Comparison of ENCODE assay signal across 15 mouse cellular contexts in the genomic region with DNA sequence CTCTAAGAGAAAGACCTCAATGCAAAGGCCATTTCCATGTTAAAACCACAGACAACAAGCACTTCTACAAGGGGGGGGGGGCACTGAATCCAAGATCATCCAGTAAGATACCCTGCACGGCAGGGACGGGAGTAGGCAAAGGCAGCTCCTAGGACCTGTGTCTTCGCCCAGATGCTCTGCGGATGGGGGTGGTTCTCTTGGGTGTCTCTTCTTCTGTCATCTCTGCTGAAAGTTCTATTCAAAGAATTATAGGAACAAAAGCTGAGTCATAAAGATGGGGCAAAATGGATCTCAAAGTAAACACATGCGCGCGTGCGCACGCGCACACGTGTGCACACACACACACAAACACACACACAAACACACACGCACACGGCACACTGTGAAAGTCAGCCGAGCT. TPM values are rescaled to one million over a fixed set of nuclear protein-coding genes. Genes with fewer than 3 reads are reported as not detected.
DNase-seq lines count a peak whose midpoint lies in the region; ATAC-seq and TF ChIP-seq lines count a peak whose summit lies in the region.
"Had no signal": no experiment of that assay in that cellular context is flagged by ENCODE, and none has a peak within 500 bp of the region (broad histone marks: within the 10 kb centered on the region; RNA-seq: fewer than 3 reads in every experiment).

No protein-coding gene starts in this region.

- H3K36me3 ChIP-seq in forebrain, embryonic 15.5 days: peaks cover 64% of the 10 kb centered on the region
- H3K36me3 ChIP-seq in forebrain, embryonic 14.5 days (ENCODE audit: control insufficient read depth, insufficient read depth, low read length): peaks cover 69% of the 10 kb centered on the region
- peaks cover 47% of the 10 kb centered on the region for H3K36me3 ChIP-seq in hindbrain, postnatal 0 days (ENCODE audit: insufficient read depth, low read length)
- H3K36me3 ChIP-seq in hindbrain, embryonic 14.5 days (replicated peaks; ENCODE audit: control insufficient read depth, insufficient read depth): peaks cover 60% of the 10 kb centered on the region
- H3K36me3 ChIP-seq in CH12.LX (replicated peaks in 1 of 2; ENCODE audit: control insufficient read depth in 1 of 2, insufficient read depth in 1 of 2, low read length in 1 of 2): peaks cover 61 to 76% of the 10 kb centered on the region in 2 experiments
- peaks cover 64% of the 10 kb centered on the region for H3K36me3 ChIP-seq in embryonic facial prominence, embryonic 15.5 days

- H3K4me2 ChIP-seq in forebrain, embryonic 15.5 days (replicated peaks): no peak overlapping the region
- no peak overlapping the region for H3K4me2 ChIP-seq in forebrain, embryonic 14.5 days (ENCODE audit: low read length)
- H3K4me2 ChIP-seq in hindbrain, postnatal 0 days (ENCODE audit: low read depth, low read length): no peak overlapping the region
- no peak overlapping the region for H3K4me2 ChIP-seq in hindbrain, embryonic 14.5 days (replicated peaks)
- H3K4me2 ChIP-seq in CH12.LX (ENCODE audit: insufficient read depth, low read depth, poor library complexity, severe bottlenecking): no peak overlapping the region
- no peak overlapping the region for H3K4me2 ChIP-seq in embryonic facial prominence, embryonic 15.5 days (replicated peaks)
- H3K4me2 ChIP-seq: neural tube, embryonic 12.5 days had no signal

- no peak overlapping the region for H3K4me3 ChIP-seq in forebrain, embryonic 15.5 days
- no peak overlapping the region for H3K4me3 ChIP-seq in forebrain, embryonic 14.5 days (ENCODE audit: low read depth, low read length)
- H3K4me3 ChIP-seq in hindbrain, postnatal 0 days (ENCODE audit: low read length): no peak overlapping the region
- H3K4me3 ChIP-seq in hindbrain, embryonic 14.5 days (replicated peaks; ENCODE audit: low read length): no peak overlapping the region
- H3K4me3 ChIP-seq in CH12.LX (replicated peaks in 1 of 3; ENCODE audit: low read depth in 2 of 3, low read length in 2 of 3, poor library complexity in 1 of 3): no peak overlapping the region
- H3K4me3 ChIP-seq in embryonic facial prominence, embryonic 15.5 days (replicated peaks): no peak overlapping the region
- H3K4me3 ChIP-seq: midbrain, embryonic 13.5 days; neural tube, embryonic 12.5 days had no signal

- no peak for TF ChIP-seq EP300 in CH12.LX (IDR thresholded peaks at IDR 0.05; ENCODE audit: low read length)

- TF ChIP-seq RAD21 in CH12.LX (IDR thresholded peaks at IDR 0.05; ENCODE audit: low read depth, low read length): no peak

- peaks cover 21% of the 10 kb centered on the region for H3K79me2 ChIP-seq in CH12.LX (replicated peaks; ENCODE audit: control insufficient read depth, extremely low read depth, insufficient read depth, poor library complexity, severe bottlenecking)

- H3K9ac ChIP-seq in forebrain, embryonic 15.5 days (replicated peaks): no peak overlapping the region
- H3K9ac ChIP-seq in forebrain, embryonic 14.5 days (ENCODE audit: low read length): no peak overlapping the region
- H3K9ac ChIP-seq in hindbrain, postnatal 0 days (replicated peaks; ENCODE audit: low read length): no peak overlapping the region
- H3K9ac ChIP-seq in hindbrain, embryonic 14.5 days: no peak overlapping the region
- H3K9ac ChIP-seq in CH12.LX (ENCODE audit: insufficient read depth, low read depth): no peak overlapping the region
- H3K9ac ChIP-seq in embryonic facial prominence, embryonic 15.5 days: no peak overlapping the region
- H3K9ac ChIP-seq: neural tube, embryonic 12.5 days had no signal

- no peak for ATAC-seq in forebrain, embryonic 15.5 days (replicated peaks)
- ATAC-seq in forebrain, embryonic 14.5 days: no peak
- no peak for ATAC-seq in hindbrain, postnatal 0 days
- no peak for ATAC-seq in hindbrain, embryonic 14.5 days (ENCODE audit: low FRiP score)
- ATAC-seq in embryonic facial prominence, embryonic 15.5 days (ENCODE audit: insufficient number of reproducible peaks, low FRiP score, low TSS enrichment, low read depth): no peak
- ATAC-seq: midbrain, embryonic 13.5 days had no signal

- WGBS in forebrain, embryonic 15.5 days: 91% methylated on average over 14 of the region's 14 CpGs
- 91% methylated on average over 14 of the region's 14 CpGs for WGBS in forebrain, embryonic 14.5 days
- WGBS in hindbrain, postnatal 0 days: 90% methylated on average over 14 of the region's 14 CpGs
- 94% methylated on average over 14 of the region's 14 CpGs for WGBS in hindbrain, embryonic 14.5 days
- 89% methylated on average over 14 of the region's 14 CpGs for WGBS in embryonic facial prominence, embryonic 15.5 days

- dilution Hi-C loops in CH12.LX (cut with MboI; ENCODE audit: extremely low pct_ligation_motif_present, extremely low pct_unique_long_range_greater_than_20kb, low sequenced_read_pairs): no loop called here

- DNase-seq in forebrain, embryonic 14.5 days (ENCODE audit: low spot score): no peak
- DNase-seq in hindbrain, postnatal 0 days (ENCODE audit: low spot score): no peak
- no peak for DNase-seq in hindbrain, embryonic 14.5 days (ENCODE audit: low spot score)
- DNase-seq in CH12.LX (ENCODE audit: extremely low read depth) (no peak), MN1 (ENCODE audit: low spot score) (no peak)
- DNase-seq in cerebellum, adult 11 months: no peak
- DNase-seq: cerebellum, postnatal 25 days; kidney, postnatal 36 days; lung, postnatal 4 days; retina, postnatal 1 day; thymus, postnatal 14 days had no signal

- peak overlapping the region; percentile 92; the same call in 1 of the 2 replicates for H3K27ac ChIP-seq in forebrain, embryonic 15.5 days (replicated peaks)
- no peak overlapping the region for H3K27ac ChIP-seq in forebrain, embryonic 14.5 days (ENCODE audit: low read depth, low read length)
- peak overlapping the region; percentile 90; the same call in 1 of the 2 replicates for H3K27ac ChIP-seq in hindbrain, postnatal 0 days
- H3K27ac ChIP-seq in hindbrain, embryonic 14.5 days: no peak overlapping the region
- no peak overlapping the region for H3K27ac ChIP-seq in CH12.LX (ENCODE audit: insufficient read depth, low read depth)
- 0 out of 2 replicates have a peak overlapping the region, but pooled peaks have one; percentile 94 for H3K27ac ChIP-seq in embryonic facial prominence, embryonic 15.5 days (replicated peaks)

- H3K9me3 ChIP-seq in forebrain, embryonic 15.5 days: no peaks in the 10 kb centered on the region
- no peaks in the 10 kb centered on the region for H3K9me3 ChIP-seq in forebrain, embryonic 14.5 days (replicated peaks; ENCODE audit: control insufficient read depth, low read length)
- H3K9me3 ChIP-seq in hindbrain, postnatal 0 days (ENCODE audit: low read length): no peaks in the 10 kb centered on the region
- H3K9me3 ChIP-seq in hindbrain, embryonic 14.5 days (ENCODE audit: control insufficient read depth, low read length): no peaks in the 10 kb centered on the region
- H3K9me3 ChIP-seq in CH12.LX (replicated peaks; ENCODE audit: low read length): no peaks in the 10 kb centered on the region
- no peaks in the 10 kb centered on the region for H3K9me3 ChIP-seq in embryonic facial prominence, embryonic 15.5 days (replicated peaks)
- H3K9me3 ChIP-seq: midbrain, embryonic 13.5 days; neural tube, embryonic 12.5 days had no signal

- no peak for TF ChIP-seq CTCF in hindbrain, postnatal 0 days (IDR thresholded peaks at IDR 0.05; ENCODE audit: low read depth)
- TF ChIP-seq CTCF in CH12.LX (conservative IDR thresholded peaks at IDR 0.05 in 1 of 2, IDR thresholded peaks at IDR 0.05 in 1 of 2; ENCODE audit: low read depth in 2 of 2, low read length in 2 of 2): no peak

- in situ Hi-C loops in CH12.LX (cut with MboI; ENCODE audit: low pct_ligation_motif_present, low pct_unique_long_range_greater_than_20kb, low sequenced_read_pairs): no loop called here

- no peaks in the 10 kb centered on the region for H3K27me3 ChIP-seq in forebrain, embryonic 15.5 days
- no peaks in the 10 kb centered on the region for H3K27me3 ChIP-seq in forebrain, embryonic 14.5 days (replicated peaks; ENCODE audit: control insufficient read depth, insufficient read depth, low read length)
- no peaks in the 10 kb centered on the region for H3K27me3 ChIP-seq in hindbrain, postnatal 0 days (ENCODE audit: insufficient read depth, low read length)
- no peaks in the 10 kb centered on the region for H3K27me3 ChIP-seq in hindbrain, embryonic 14.5 days (ENCODE audit: control insufficient read depth, insufficient read depth, low read length)
- no peaks in the 10 kb centered on the region for H3K27me3 ChIP-seq in CH12.LX (replicated peaks)
- H3K27me3 ChIP-seq in embryonic facial prominence, embryonic 15.5 days: no peaks in the 10 kb centered on the region
- H3K27me3 ChIP-seq: midbrain, embryonic 13.5 days; neural tube, embryonic 12.5 days had no signal

- H3K4me1 ChIP-seq in forebrain, embryonic 15.5 days: peaks cover 31% of the 10 kb centered on the region
- H3K4me1 ChIP-seq in forebrain, embryonic 14.5 days (ENCODE audit: control insufficient read depth, insufficient read depth, low read length): peaks cover 29% of the 10 kb centered on the region
- peaks cover 23% of the 10 kb centered on the region; the same call in 1 of the 2 replicates for H3K4me1 ChIP-seq in hindbrain, postnatal 0 days (ENCODE audit: insufficient read depth, low read length)
- H3K4me1 ChIP-seq in hindbrain, embryonic 14.5 days (replicated peaks; ENCODE audit: control insufficient read depth, insufficient read depth, low read length): peaks cover 34% of the 10 kb centered on the region
- peaks cover 8 to 20% of the 10 kb centered on the region in 2 experiments for H3K4me1 ChIP-seq in CH12.LX (ENCODE audit: control insufficient read depth in 1 of 2, insufficient read depth in 2 of 2)
- peaks cover 34% of the 10 kb centered on the region for H3K4me1 ChIP-seq in embryonic facial prominence, embryonic 15.5 days

- TF ChIP-seq POLR2A in CH12.LX (IDR thresholded peaks at IDR 0.05; ENCODE audit: low read depth, low read length): peak; percentile 6; the same call in 1 of the 2 replicates

RNA-seq across cellular contexts. Expression of a gene that starts 1.8 kb away (rescaled TPM):
- polyA plus RNA-seq in forebrain, embryonic 15.5 days (2015; fragmentation: Nextera tagmentation; extraction: Ambion mirVana): 1,461 and 1,493 TPM in 2 replicates
- polyA plus RNA-seq in forebrain, embryonic 14.5 days (2014; fragmentation: Nextera tagmentation; extraction: Ambion mirVana): 1,676 and 1,964 TPM in 2 replicates
- 2,711 and 2,736 TPM in 2 replicates for total RNA-seq in hindbrain, postnatal 0 days (2014; rRNA removed)
- polyA plus RNA-seq in hindbrain, postnatal 0 days (2015; fragmentation: Nextera tagmentation; extraction: Ambion mirVana): 1,874 and 1,919 TPM in 2 replicates
- polyA plus RNA-seq in hindbrain, embryonic 14.5 days (2014; fragmentation: Nextera tagmentation; extraction: Ambion mirVana): 1,428 and 1,660 TPM in 2 replicates
- total RNA-seq in CH12.LX (2012; rRNA removed) (2,085 and 2,925 TPM in 2 replicates), CH12.LX (2014; rRNA removed) (1,576 and 2,268 TPM in 2 replicates)
- 2,269 and 2,654 TPM in 2 replicates for polyA plus RNA-seq in CH12.LX (2012; ENCODE audit: insufficient read length, low read depth)
- 1,507 and 1,606 TPM in 2 replicates for polyA plus RNA-seq in embryonic facial prominence, embryonic 15.5 days (2015; fragmentation: Nextera tagmentation; extraction: Ambion mirVana)

RNA-seq across cellular contexts. Expression of a gene that starts 23.0 kb away (rescaled TPM):
- 18.9 and 21.0 TPM in 2 replicates for polyA plus RNA-seq in forebrain, embryonic 15.5 days (2015; fragmentation: Nextera tagmentation; extraction: Ambion mirVana)
- polyA plus RNA-seq in forebrain, embryonic 14.5 days (2014; fragmentation: Nextera tagmentation; extraction: Ambion mirVana): 10.8 and 13.4 TPM in 2 replicates
- 29.1 and 30.5 TPM in 2 replicates for total RNA-seq in hindbrain, postnatal 0 days (2014; rRNA removed)
- 20.3 and 20.6 TPM in 2 replicates for polyA plus RNA-seq in hindbrain, postnatal 0 days (2015; fragmentation: Nextera tagmentation; extraction: Ambion mirVana)
- polyA plus RNA-seq in hindbrain, embryonic 14.5 days (2014; fragmentation: Nextera tagmentation; extraction: Ambion mirVana): 18.2 and 19.0 TPM in 2 replicates
- 6.7 and 7.6 TPM in 2 replicates for total RNA-seq in CH12.LX (2012; rRNA removed)
- 3.3 and 4.0 TPM in 2 replicates for total RNA-seq in CH12.LX (2014; rRNA removed)
- 7.0 and 8.2 TPM in 2 replicates for polyA plus RNA-seq in CH12.LX (2012; ENCODE audit: insufficient read length, low read depth)
- polyA plus RNA-seq in embryonic facial prominence, embryonic 15.5 days (2015; fragmentation: Nextera tagmentation; extraction: Ambion mirVana): 30.3 and 37.6 TPM in 2 replicates

RNA-seq across cellular contexts. Expression of a gene that starts 23.4 kb away (rescaled TPM):
- 98.5 and 99.5 TPM in 2 replicates for polyA plus RNA-seq in forebrain, embryonic 15.5 days (2015; fragmentation: Nextera tagmentation; extraction: Ambion mirVana)
- polyA plus RNA-seq in forebrain, embryonic 14.5 days (2014; fragmentation: Nextera tagmentation; extraction: Ambion mirVana): 64.4 and 67.6 TPM in 2 replicates
- total RNA-seq in hindbrain, postnatal 0 days (2014; rRNA removed): 47.1 and 56.3 TPM in 2 replicates
- 30.3 and 34.1 TPM in 2 replicates for polyA plus RNA-seq in hindbrain, postnatal 0 days (2015; fragmentation: Nextera tagmentation; extraction: Ambion mirVana)
- polyA plus RNA-seq in hindbrain, embryonic 14.5 days (2014; fragmentation: Nextera tagmentation; extraction: Ambion mirVana): 40.1 and 40.7 TPM in 2 replicates
- 140 and 147 TPM in 2 replicates for total RNA-seq in CH12.LX (2012; rRNA removed)
- total RNA-seq in CH12.LX (2014; rRNA removed): 78.3 and 79.6 TPM in 2 replicates
- 263 and 301 TPM in 2 replicates for polyA plus RNA-seq in CH12.LX (2012; ENCODE audit: insufficient read length, low read depth)
- 97.2 and 98.7 TPM in 2 replicates for polyA plus RNA-seq in embryonic facial prominence, embryonic 15.5 days (2015; fragmentation: Nextera tagmentation; extraction: Ambion mirVana)

RNA-seq across cellular contexts. Expression of a gene that starts 23.5 kb away (rescaled TPM):
- polyA plus RNA-seq in forebrain, embryonic 15.5 days (2015; fragmentation: Nextera tagmentation; extraction: Ambion mirVana): 155 and 158 TPM in 2 replicates
- 160 and 179 TPM in 2 replicates for polyA plus RNA-seq in forebrain, embryonic 14.5 days (2014; fragmentation: Nextera tagmentation; extraction: Ambion mirVana)
- 20.6 and 40.3 TPM in 2 replicates for total RNA-seq in hindbrain, postnatal 0 days (2014; rRNA removed)
- 159 and 163 TPM in 2 replicates for polyA plus RNA-seq in hindbrain, postnatal 0 days (2015; fragmentation: Nextera tagmentation; extraction: Ambion mirVana)
- polyA plus RNA-seq in hindbrain, embryonic 14.5 days (2014; fragmentation: Nextera tagmentation; extraction: Ambion mirVana): 140 and 142 TPM in 2 replicates
- 120 and 153 TPM in 2 replicates for total RNA-seq in CH12.LX (2012; rRNA removed)
- 152 and 184 TPM in 2 replicates for total RNA-seq in CH12.LX (2014; rRNA removed)
- 161 and 171 TPM in 2 replicates for polyA plus RNA-seq in CH12.LX (2012; ENCODE audit: insufficient read length, low read depth)
- polyA plus RNA-seq in embryonic facial prominence, embryonic 15.5 days (2015; fragmentation: Nextera tagmentation; extraction: Ambion mirVana): 198 and 212 TPM in 2 replicates

RNA-seq across cellular contexts. Expression of a gene that starts 36.4 kb away (rescaled TPM):
- polyA plus RNA-seq in forebrain, embryonic 15.5 days (2015; fragmentation: Nextera tagmentation; extraction: Ambion mirVana): 51.1 and 51.8 TPM in 2 replicates
- polyA plus RNA-seq in forebrain, embryonic 14.5 days (2014; fragmentation: Nextera tagmentation; extraction: Ambion mirVana): 46.8 and 52.7 TPM in 2 replicates
- 33.9 and 34.2 TPM in 2 replicates for total RNA-seq in hindbrain, postnatal 0 days (2014; rRNA removed)
- polyA plus RNA-seq in hindbrain, postnatal 0 days (2015; fragmentation: Nextera tagmentation; extraction: Ambion mirVana): 37.3 and 38.8 TPM in 2 replicates
- polyA plus RNA-seq in hindbrain, embryonic 14.5 days (2014; fragmentation: Nextera tagmentation; extraction: Ambion mirVana): 40.3 and 48.4 TPM in 2 replicates
- total RNA-seq in CH12.LX (2012; rRNA removed) (128 and 188 TPM in 2 replicates), CH12.LX (2014; rRNA removed) (154 TPM in 2 replicates)
- 175 and 179 TPM in 2 replicates for polyA plus RNA-seq in CH12.LX (2012; ENCODE audit: insufficient read length, low read depth)
- polyA plus RNA-seq in embryonic facial prominence, embryonic 15.5 days (2015; fragmentation: Nextera tagmentation; extraction: Ambion mirVana): 57.5 and 58.3 TPM in 2 replicates

Comparison
In these comparisons a context has a peak if more than half of its experiments do, and no peak if none do; other contexts are left out.
1. H3K27ac ChIP-seq: peak in forebrain, embryonic 15.5 days (single experiment), hindbrain, postnatal 0 days (single experiment) and embryonic facial prominence, embryonic 15.5 days (single experiment); none in forebrain, embryonic 14.5 days (single experiment), hindbrain, embryonic 14.5 days (single experiment) and CH12.LX (single experiment).